8 mouse cellular contexts compared by ENCODE assay signal in the genomic region with DNA sequence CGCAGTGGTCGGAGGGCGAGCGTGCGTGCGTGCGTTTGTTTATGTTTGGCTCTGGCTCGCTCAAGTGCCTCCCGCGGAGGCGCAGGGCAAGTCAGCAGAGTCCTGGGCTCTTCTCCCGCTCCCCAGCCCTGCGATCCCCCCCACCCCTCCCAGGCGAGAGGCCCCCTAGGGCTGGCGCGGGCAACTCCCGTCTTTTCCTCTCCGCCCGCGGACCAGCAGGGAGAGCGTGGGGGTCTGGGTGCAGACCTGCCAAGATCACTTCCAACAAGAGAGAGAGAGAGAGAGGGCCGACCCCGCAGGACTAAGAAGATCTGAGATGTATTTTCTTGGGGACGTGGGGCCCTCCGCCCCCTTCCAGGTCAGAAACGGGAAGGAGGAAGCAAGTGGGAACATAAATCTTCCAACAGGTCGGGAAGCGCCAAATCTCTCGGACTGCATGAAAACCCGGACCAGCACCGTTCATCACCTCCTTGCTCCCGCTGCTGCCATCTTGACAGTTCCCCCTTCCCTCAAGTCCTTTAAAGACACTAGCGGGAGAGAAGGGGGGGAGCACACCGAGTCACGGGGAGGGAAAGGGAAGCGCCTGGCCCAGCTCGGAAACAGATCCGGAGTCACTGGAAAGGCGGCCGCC. TPM values are rescaled to one million over a fixed set of nuclear protein-coding genes. Genes with fewer than 3 reads are reported as not detected.
DNase-seq lines count a peak whose midpoint lies in the region; ATAC-seq and TF ChIP-seq lines count a peak whose summit lies in the region.

No protein-coding gene starts in this region.

- peaks cover 20 to 37% of the 10 kb centered on the region in 2 experiments for H3K4me1 ChIP-seq in heart, embryonic 14.5 days (ENCODE audit: control insufficient read depth in 2 of 2, insufficient read depth in 2 of 2, low read length in 2 of 2)
- peaks cover 5% of the 10 kb centered on the region; the same call in 1 of the 2 replicates for H3K4me1 ChIP-seq in hindbrain, embryonic 11.5 days (replicated peaks; ENCODE audit: control insufficient read depth, insufficient read depth, low read length)
- H3K4me1 ChIP-seq in lung, embryonic 16.5 days (replicated peaks; ENCODE audit: control insufficient read depth, insufficient read depth, low read length) = peaks cover 34% of the 10 kb centered on the region

- H3K4me2 ChIP-seq in heart, embryonic 14.5 days (ENCODE audit: low read length) = peak overlapping the region; percentile 99
- peak overlapping the region; percentile 98 for H3K4me2 ChIP-seq in hindbrain, embryonic 11.5 days (replicated peaks; ENCODE audit: low read depth, low read length)
- peak overlapping the region; percentile 96 for H3K4me2 ChIP-seq in lung, embryonic 16.5 days (ENCODE audit: low read depth, low read length)

- peaks cover 9% of the 10 kb centered on the region for H3K79me2 ChIP-seq in C2C12 (ENCODE audit: control insufficient read depth, insufficient read depth)

- no peak for TF ChIP-seq CTCF in C2C12 (IDR thresholded peaks at IDR 0.05; ENCODE audit: control insufficient read depth, insufficient read depth, insufficient read length)
- TF ChIP-seq CTCF in brain, embryonic 14.5 days (IDR thresholded peaks at IDR 0.05; ENCODE audit: borderline replicate concordance, extremely low read depth, insufficient read depth, insufficient read length) = no peak

- intact Hi-C loops in heart, postnatal 25 days (cut with DNase I) = loop anchor here (5.0 kb wide), 5 partner anchors 184 to 444 kb away; no protein-coding TSS in a partner anchor

- peak overlapping the region; percentile 96 to 97 for H3K27ac ChIP-seq in heart, embryonic 14.5 days (replicated peaks in 1 of 2; ENCODE audit: control insufficient read depth in 1 of 2, insufficient read depth in 1 of 2, low read depth in 2 of 2, low read length in 2 of 2)
- peak overlapping the region; percentile 92 for H3K27ac ChIP-seq in hindbrain, embryonic 11.5 days (ENCODE audit: low read depth, low read length)
- H3K27ac ChIP-seq in lung, embryonic 16.5 days (ENCODE audit: low read length) = peak overlapping the region; percentile 96

- 0 out of 2 replicates have a peak, but pooled peaks have one; percentile 0 for ATAC-seq in heart, embryonic 14.5 days (ENCODE audit: insufficient number of reproducible peaks, insufficient read depth, low FRiP score, low read depth)
- no peak for ATAC-seq in hindbrain, embryonic 11.5 days (ENCODE audit: low FRiP score)
- ATAC-seq in lung, embryonic 16.5 days (ENCODE audit: low read depth) = peak; percentile 3

- H3K36me3 ChIP-seq in heart, embryonic 14.5 days (ENCODE audit: control insufficient read depth, insufficient read depth, low read length) = no peaks in the 10 kb centered on the region; the same call in 1 of the 2 replicates
- peaks cover 5% of the 10 kb centered on the region for H3K36me3 ChIP-seq in C2C12 (ENCODE audit: control insufficient read depth, insufficient read depth)
- no peaks in the 10 kb centered on the region for H3K36me3 ChIP-seq in hindbrain, embryonic 11.5 days (ENCODE audit: control insufficient read depth, insufficient read depth, low read length)
- no peaks in the 10 kb centered on the region; the same call in 1 of the 2 replicates for H3K36me3 ChIP-seq in lung, embryonic 16.5 days (ENCODE audit: control insufficient read depth, insufficient read depth, low read length)

- H3K27me3 ChIP-seq in heart, embryonic 14.5 days (ENCODE audit: control insufficient read depth, insufficient read depth, low read length) = no peaks in the 10 kb centered on the region
- H3K27me3 ChIP-seq in C2C12 (ENCODE audit: control insufficient read depth, insufficient read depth, insufficient read length) = no peaks in the 10 kb centered on the region
- H3K27me3 ChIP-seq in hindbrain, embryonic 11.5 days (ENCODE audit: control insufficient read depth, insufficient read depth, low read length) = peaks cover 14% of the 10 kb centered on the region
- H3K27me3 ChIP-seq in lung, embryonic 16.5 days (ENCODE audit: control insufficient read depth, insufficient read depth, low read depth, low read length) = no peaks in the 10 kb centered on the region

- 1% methylated on average over 40 of the region's 40 CpGs for WGBS in heart, embryonic 14.5 days
- WGBS in hindbrain, embryonic 11.5 days = under 1% methylated on average over 35 of the region's 40 CpGs
- under 1% methylated on average over 35 of the region's 40 CpGs for WGBS in lung, embryonic 16.5 days

- H3K9ac ChIP-seq in heart, embryonic 14.5 days (ENCODE audit: low read length) = peak overlapping the region; percentile 92
- H3K9ac ChIP-seq in hindbrain, embryonic 11.5 days (ENCODE audit: low read depth, low read length) = peak overlapping the region; percentile 73
- H3K9ac ChIP-seq in lung, embryonic 16.5 days (ENCODE audit: low read length) = peak overlapping the region; percentile 85

- no peaks in the 10 kb centered on the region for H3K9me3 ChIP-seq in heart, embryonic 14.5 days (ENCODE audit: control insufficient read depth, low read length)
- H3K9me3 ChIP-seq in hindbrain, embryonic 11.5 days (ENCODE audit: control insufficient read depth, low read length) = no peaks in the 10 kb centered on the region
- no peaks in the 10 kb centered on the region for H3K9me3 ChIP-seq in lung, embryonic 16.5 days (ENCODE audit: control insufficient read depth, low read length)

- DNase-seq in heart, postnatal 25 days (ENCODE audit: low spot score) = no peak
- peak; percentile 83 for DNase-seq in brain, embryonic 14.5 days (ENCODE audit: low read depth)
- DNase-seq in hindbrain, embryonic 11.5 days (ENCODE audit: low spot score) = peak; percentile 74
- DNase-seq in skeletal muscle tissue, adult 2 months (ENCODE audit: low read depth, low spot score) = peak; percentile 62
- no peak for DNase-seq in adrenal gland, adult 2 months

- H3K4me3 ChIP-seq in heart, embryonic 14.5 days (ENCODE audit: control insufficient read depth in 1 of 2, insufficient read depth in 1 of 2, low read depth in 1 of 2, low read length in 2 of 2) = peak overlapping the region; percentile 81 to 90
- H3K4me3 ChIP-seq in C2C12 (ENCODE audit: insufficient read depth, poor library complexity, severe bottlenecking) = peak overlapping the region; percentile 68
- peak overlapping the region; percentile 79 for H3K4me3 ChIP-seq in hindbrain, embryonic 11.5 days (ENCODE audit: low read depth, low read length)
- H3K4me3 ChIP-seq in lung, embryonic 16.5 days (ENCODE audit: low read length) = peak overlapping the region; percentile 73

- no peak for TF ChIP-seq POLR2A in brain, embryonic 14.5 days (IDR thresholded peaks at IDR 0.05; ENCODE audit: borderline replicate concordance, extremely low read depth, insufficient read depth, insufficient read length, poor library complexity, severe bottlenecking)

- peak overlapping the region; percentile 82 for H3ac ChIP-seq in C2C12 (ENCODE audit: control insufficient read depth, insufficient read length, low read depth)

- H3K79me3 ChIP-seq in C2C12 (ENCODE audit: low read depth) = no peaks in the 10 kb centered on the region

TF ChIP-seq in C2C12, 6 proteins besides CTCF, POLR2A, EP300 and RAD21:
- TF ChIP-seq MAX (IDR thresholded peaks at IDR 0.05) (no peak), MYOD1 (IDR thresholded peaks at IDR 0.05; ENCODE audit: control insufficient read depth, insufficient read length, low read depth) (no peak), FOSL1 (IDR thresholded peaks at IDR 0.05; ENCODE audit: insufficient read depth, low read length, poor library complexity, severe bottlenecking) (no peak), MYOG (IDR thresholded peaks at IDR 0.05; ENCODE audit: control insufficient read depth, extremely low read depth, insufficient read length) (no peak), CEBPB (IDR thresholded peaks at IDR 0.05; ENCODE audit: low read depth) (no peak), USF1 (IDR thresholded peaks at IDR 0.05; ENCODE audit: low read depth) (no peak)

RNA-seq across cellular contexts. Expression of gene Foxo3, which starts 0.6 kb away (rescaled TPM):
- polyA plus RNA-seq in heart, embryonic 14.5 days (2014; fragmentation: Nextera tagmentation; extraction: Ambion mirVana) = 6.3 and 7.1 TPM in 2 replicates
- total RNA-seq in heart, postnatal 25 days (2021) = 10 to 100 TPM; 69.7 to 90.2 TPM
- polyA plus RNA-seq in C2C12 (2012; fragmentation: generic; extraction: Trizol) = 4.8 TPM
- polyA plus RNA-seq in brain, embryonic 14.5 days (2012; rRNA removed) = 9.5 and 14.6 TPM in 2 replicates
- polyA plus RNA-seq in hindbrain, embryonic 11.5 days (2014; fragmentation: Nextera tagmentation; extraction: Ambion mirVana) = 3.6 and 5.0 TPM in 2 replicates
- 10.2 and 10.7 TPM in 2 replicates for polyA plus RNA-seq in lung, embryonic 16.5 days (2015; fragmentation: Nextera tagmentation; extraction: Ambion mirVana)
- total RNA-seq in adrenal gland, adult 2 months (2021) = 10 to 100 TPM; 39.7 to 55.6 TPM
- 53.3 and 76.1 TPM in 2 replicates for polyA plus RNA-seq in adrenal gland, adult 2 months (2012; rRNA removed)

Comparison
In these comparisons a context has a peak if more than half of its experiments do, and no peak if none do; other contexts are left out.
1. DNase-seq: peak in brain, embryonic 14.5 days (single experiment), hindbrain, embryonic 11.5 days (single experiment) and skeletal muscle tissue, adult 2 months (single experiment); none in heart, postnatal 25 days (single experiment) and adrenal gland, adult 2 months (single experiment).
2. Peak in every context shown above with its lines, with median percentiles within 50 percentile points of each other: H3K27ac ChIP-seq, H3K4me2 ChIP-seq, H3K4me3 ChIP-seq and H3K9ac ChIP-seq.